ENCODE assay signal across 8 mouse cellular contexts in the genomic region with DNA sequence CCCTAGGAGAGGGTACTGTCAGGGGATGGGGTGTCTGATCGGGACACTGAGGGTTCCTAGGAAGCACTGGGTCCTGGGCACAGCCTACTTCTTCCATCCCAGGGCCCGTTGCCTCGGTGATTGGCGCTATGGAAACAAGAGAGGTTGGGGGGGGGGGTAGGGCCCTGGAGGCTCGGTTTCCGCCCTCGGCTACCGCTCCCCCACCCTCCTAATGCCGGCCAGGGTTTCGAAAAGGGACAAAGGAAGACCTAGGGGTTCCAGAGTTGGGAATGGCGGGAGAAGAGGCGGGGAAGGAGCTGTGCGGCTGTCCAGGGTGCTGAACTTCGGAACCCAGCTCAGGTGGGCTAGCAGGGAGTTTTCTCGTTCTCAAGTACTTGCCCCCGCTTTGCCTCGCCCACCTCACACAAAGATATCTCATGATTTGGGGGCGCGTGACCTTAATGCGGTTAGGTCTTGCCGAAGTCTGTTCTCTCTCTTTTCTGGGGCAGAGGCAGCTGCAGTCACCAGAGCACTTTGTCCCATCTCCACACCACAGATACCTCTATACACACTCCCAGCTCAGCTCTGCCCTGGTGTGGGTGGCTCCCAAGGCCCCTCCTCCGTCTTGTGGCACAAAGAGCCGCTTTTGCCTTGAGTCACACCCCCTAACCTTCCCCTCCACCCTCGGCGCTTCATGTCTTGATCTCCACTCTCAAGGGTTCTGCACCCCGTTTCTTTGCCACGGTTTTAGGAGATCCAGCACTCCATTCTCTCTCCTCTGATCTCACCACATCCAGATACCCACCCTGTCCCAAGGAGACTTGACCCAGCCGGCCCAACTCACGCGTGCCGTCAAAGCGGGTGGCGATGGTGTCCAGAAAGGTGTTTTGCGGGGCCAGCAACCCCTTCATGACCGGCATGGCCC. TPM values are rescaled to one million over a fixed set of nuclear protein-coding genes. Genes with fewer than 3 reads are reported as not detected.
DNase-seq lines count a peak whose midpoint lies in the region; ATAC-seq and TF ChIP-seq lines count a peak whose summit lies in the region.

No protein-coding gene starts in this region.

- WGBS in forebrain, postnatal 0 days = 3% methylated on average over 35 of the region's 35 CpGs
- WGBS in kidney, embryonic 16.5 days = 2% methylated on average over 34 of the region's 35 CpGs
- WGBS in stomach, postnatal 0 days = 2% methylated on average over 35 of the region's 35 CpGs

- peaks cover 3% of the 10 kb centered on the region; the same call in 1 of the 2 replicates for H3K27me3 ChIP-seq in forebrain, postnatal 0 days (ENCODE audit: insufficient read depth, low read length)
- H3K27me3 ChIP-seq in kidney, embryonic 16.5 days (ENCODE audit: insufficient read depth, low read length) = peaks cover 30% of the 10 kb centered on the region
- H3K27me3 ChIP-seq in stomach, postnatal 0 days (ENCODE audit: control insufficient read depth, insufficient read depth, low read length) = peaks cover 4% of the 10 kb centered on the region; the same call in 1 of the 2 replicates

- peak overlapping the region; percentile 58 for H3K4me3 ChIP-seq in forebrain, postnatal 0 days (ENCODE audit: low read depth, low read length)
- H3K4me3 ChIP-seq in kidney, embryonic 16.5 days (ENCODE audit: low read length) = peak overlapping the region; percentile 32; the same call in 1 of the 2 replicates
- 0 out of 2 replicates have a peak overlapping the region, but pooled peaks have one; percentile 24 for H3K4me3 ChIP-seq in stomach, postnatal 0 days (ENCODE audit: low read depth, low read length)

- H3K36me3 ChIP-seq in forebrain, postnatal 0 days (ENCODE audit: insufficient read depth) = peaks cover 15% of the 10 kb centered on the region; the same call in 1 of the 2 replicates
- no peaks in the 10 kb centered on the region for H3K36me3 ChIP-seq in kidney, embryonic 16.5 days (ENCODE audit: insufficient read depth, low read length)
- H3K36me3 ChIP-seq in stomach, postnatal 0 days (ENCODE audit: control insufficient read depth, insufficient read depth, low read length) = no peaks in the 10 kb centered on the region

- H3K9me3 ChIP-seq in forebrain, postnatal 0 days (ENCODE audit: low read length) = no peaks in the 10 kb centered on the region
- no peaks in the 10 kb centered on the region for H3K9me3 ChIP-seq in kidney, embryonic 16.5 days (ENCODE audit: low read length)
- no peaks in the 10 kb centered on the region for H3K9me3 ChIP-seq in stomach, postnatal 0 days (ENCODE audit: control insufficient read depth, low read length)

- H3K9ac ChIP-seq in forebrain, postnatal 0 days = peak overlapping the region; percentile 70
- H3K9ac ChIP-seq in kidney, embryonic 16.5 days (replicated peaks; ENCODE audit: low read length) = no peak overlapping the region
- H3K9ac ChIP-seq in stomach, postnatal 0 days (ENCODE audit: low read length) = no peak overlapping the region

- peak overlapping the region; percentile 74 for H3K4me2 ChIP-seq in forebrain, postnatal 0 days (ENCODE audit: low read depth)
- H3K4me2 ChIP-seq in kidney, embryonic 16.5 days (replicated peaks; ENCODE audit: low read depth, low read length) = peak overlapping the region; percentile 59
- H3K4me2 ChIP-seq in stomach, postnatal 0 days (replicated peaks; ENCODE audit: low read depth) = peak overlapping the region; percentile 49

- H3K4me1 ChIP-seq in forebrain, postnatal 0 days (ENCODE audit: insufficient read depth) = no peaks in the 10 kb centered on the region; the same call in 1 of the 2 replicates
- H3K4me1 ChIP-seq in kidney, embryonic 16.5 days (ENCODE audit: insufficient read depth, low read length) = peaks cover 12% of the 10 kb centered on the region
- H3K4me1 ChIP-seq in stomach, postnatal 0 days (replicated peaks; ENCODE audit: control insufficient read depth, insufficient read depth) = 0 out of 2 replicates have a peak, but pooled peaks cover 6% of the 10 kb centered on the region

- no peak; the same call in 1 of the 2 replicates for TF ChIP-seq CTCF in forebrain, postnatal 0 days (IDR thresholded peaks at IDR 0.05; ENCODE audit: low read depth)
- TF ChIP-seq CTCF in stomach, postnatal 0 days (IDR thresholded peaks at IDR 0.05; ENCODE audit: low read depth) = no peak

- ATAC-seq in forebrain, postnatal 0 days = peak; percentile 59
- ATAC-seq in kidney, embryonic 16.5 days (ENCODE audit: low FRiP score, low TSS enrichment) = 0 out of 2 replicates have a peak, but pooled peaks have one; percentile 11
- no peak for ATAC-seq in stomach, postnatal 0 days (ENCODE audit: low FRiP score, low TSS enrichment)

- TF ChIP-seq EP300 in stomach, postnatal 0 days (optimal IDR thresholded peaks at IDR 0.05) = no peak

- peak overlapping the region; percentile 59 for H3K27ac ChIP-seq in forebrain, postnatal 0 days (ENCODE audit: low read depth, low read length)
- no peak overlapping the region for H3K27ac ChIP-seq in kidney, embryonic 16.5 days (ENCODE audit: low read length)
- no peak overlapping the region for H3K27ac ChIP-seq in stomach, postnatal 0 days (replicated peaks)

- peak; percentile 59 for DNase-seq in kidney, adult 18-20 months
- DNase-seq in kidney, adult 11 months = no peak
- peak; percentile 81 for DNase-seq in adipocyte (ENCODE audit: low spot score)
- DNase-seq in forebrain, postnatal 0 days = peak; percentile 60
- DNase-seq in lung, postnatal 36 days = peak; percentile 42
- peak; percentile 67 for DNase-seq in stomach, postnatal 0 days (ENCODE audit: low spot score)
- DNase-seq in left cerebral cortex, adult 11 months (ENCODE audit: low spot score) = no peak

RNA-seq across cellular contexts. Expression of gene Kcnh4, which starts 0.8 kb away (rescaled TPM):
- 7.2 and 12.3 TPM in 2 replicates for total RNA-seq in forebrain, postnatal 0 days (2014; rRNA removed)
- polyA plus RNA-seq in forebrain, postnatal 0 days (2015; fragmentation: Nextera tagmentation; extraction: Ambion mirVana) = 3.2 and 4.4 TPM in 2 replicates
- not detected in 2 replicates for polyA plus RNA-seq in kidney, embryonic 16.5 days (2015; fragmentation: Nextera tagmentation; extraction: Ambion mirVana)
- polyA plus RNA-seq in stomach, postnatal 0 days (2015; fragmentation: Nextera tagmentation; extraction: Ambion mirVana) = 0.06 TPM in 2 replicates

RNA-seq across cellular contexts. Expression of gene Hcrt, which starts 3.8 kb away (rescaled TPM):
- 1.8 and 7.1 TPM in 2 replicates for total RNA-seq in forebrain, postnatal 0 days (2014; rRNA removed)
- polyA plus RNA-seq in forebrain, postnatal 0 days (2015; fragmentation: Nextera tagmentation; extraction: Ambion mirVana) = 2.6 and 8.0 TPM in 2 replicates
- polyA plus RNA-seq in kidney, embryonic 16.5 days (2015; fragmentation: Nextera tagmentation; extraction: Ambion mirVana) = not detected in 2 replicates
- not detected in 2 replicates for polyA plus RNA-seq in stomach, postnatal 0 days (2015; fragmentation: Nextera tagmentation; extraction: Ambion mirVana)

RNA-seq across cellular contexts. Expression of gene Ghdc, which starts 11.8 kb away (rescaled TPM):
- total RNA-seq in forebrain, postnatal 0 days (2014; rRNA removed) = 6.1 and 7.3 TPM in 2 replicates
- polyA plus RNA-seq in forebrain, postnatal 0 days (2015; fragmentation: Nextera tagmentation; extraction: Ambion mirVana) = 1.8 and 4.4 TPM in 2 replicates
- 8.4 and 8.9 TPM in 2 replicates for polyA plus RNA-seq in kidney, embryonic 16.5 days (2015; fragmentation: Nextera tagmentation; extraction: Ambion mirVana)
- 3.6 and 3.9 TPM in 2 replicates for polyA plus RNA-seq in stomach, postnatal 0 days (2015; fragmentation: Nextera tagmentation; extraction: Ambion mirVana)

RNA-seq across cellular contexts. Expression of gene Rab5c, which starts 20.9 kb away (rescaled TPM):
- total RNA-seq in forebrain, postnatal 0 days (2014; rRNA removed) = 208 and 211 TPM in 2 replicates
- polyA plus RNA-seq in forebrain, postnatal 0 days (2015; fragmentation: Nextera tagmentation; extraction: Ambion mirVana) = 34.9 and 37.8 TPM in 2 replicates
- polyA plus RNA-seq in kidney, embryonic 16.5 days (2015; fragmentation: Nextera tagmentation; extraction: Ambion mirVana) = 41.9 and 47.1 TPM in 2 replicates
- 18.4 and 22.0 TPM in 2 replicates for polyA plus RNA-seq in stomach, postnatal 0 days (2015; fragmentation: Nextera tagmentation; extraction: Ambion mirVana)

RNA-seq across cellular contexts. Expression of gene Hspb9, which starts 45.3 kb away (rescaled TPM):
- not detected in 2 replicates for total RNA-seq in forebrain, postnatal 0 days (2014; rRNA removed)
- polyA plus RNA-seq in forebrain, postnatal 0 days (2015; fragmentation: Nextera tagmentation; extraction: Ambion mirVana) = 0.21 and 0.22 TPM in 2 replicates
- polyA plus RNA-seq in kidney, embryonic 16.5 days (2015; fragmentation: Nextera tagmentation; extraction: Ambion mirVana) = 0.33 TPM in 1 of 2 replicates, not detected in the other
- polyA plus RNA-seq in stomach, postnatal 0 days (2015; fragmentation: Nextera tagmentation; extraction: Ambion mirVana) = 0.13 and 0.22 TPM in 2 replicates

Comparison
In these comparisons a context has a peak if more than half of its experiments do, and no peak if none do; other contexts are left out.
1. DNase-seq: peak in kidney, adult 18-20 months (single experiment), adipocyte (single experiment), forebrain, postnatal 0 days (single experiment), lung, postnatal 36 days (single experiment) and stomach, postnatal 0 days (single experiment); none in kidney, adult 11 months (single experiment) and left cerebral cortex, adult 11 months (single experiment).
2. Peak in every context shown above with its lines, with median percentiles within 50 percentile points of each other: H3K4me2 ChIP-seq and H3K4me3 ChIP-seq.